8 mouse cellular contexts compared by ENCODE assay signal in the genomic region with DNA sequence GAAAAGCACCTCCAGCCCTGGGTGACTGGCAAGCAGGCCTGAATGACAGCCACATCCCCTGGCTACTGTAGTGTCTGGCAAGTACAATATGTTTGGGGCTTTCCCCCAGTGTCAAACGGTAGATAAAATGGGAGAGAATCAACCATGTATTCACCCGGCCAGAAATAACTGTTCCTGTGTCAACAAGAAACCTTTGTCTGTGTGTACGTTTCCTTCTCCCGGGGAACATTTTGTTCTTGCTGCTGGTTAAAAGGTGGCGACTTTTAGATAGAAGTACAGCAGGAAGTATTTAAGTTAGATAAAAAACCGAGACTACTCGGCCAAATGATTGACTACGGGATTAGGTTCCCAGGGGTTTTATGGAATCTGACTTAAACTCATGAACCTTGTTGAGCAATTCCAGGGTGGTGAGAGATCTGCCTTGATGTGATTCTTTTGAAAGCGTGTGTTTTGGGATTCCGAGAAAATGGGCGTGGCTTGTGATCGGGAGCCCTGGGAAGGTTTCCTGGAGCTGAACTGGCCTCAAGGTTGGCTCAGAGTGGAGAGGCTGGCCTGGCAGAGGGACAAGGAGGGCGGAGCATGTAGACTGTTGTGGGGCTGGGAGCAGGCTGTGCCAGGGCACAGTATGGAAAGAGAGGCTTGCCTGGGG. TPM values are rescaled to one million over a fixed set of nuclear protein-coding genes. Genes with fewer than 3 reads are reported as not detected.
DNase-seq lines count a peak whose midpoint lies in the region; ATAC-seq lines count a peak whose summit lies in the region.

No protein-coding gene starts in this region.

- H3K4me3 ChIP-seq in embryonic facial prominence, embryonic 15.5 days (replicated peaks), result peak overlapping the region; percentile 23
- peak overlapping the region; percentile 44 for H3K4me3 ChIP-seq in heart, embryonic 16.5 days (ENCODE audit: low read length)

- ATAC-seq in embryonic facial prominence, embryonic 15.5 days (ENCODE audit: insufficient number of reproducible peaks, low FRiP score, low TSS enrichment, low read depth), result peak; percentile 52; the same call in 1 of the 2 replicates
- peak; percentile 80 for ATAC-seq in heart, embryonic 16.5 days (replicated peaks; ENCODE audit: extremely low read depth, insufficient read depth, low FRiP score)

- peaks cover 35% of the 10 kb centered on the region for H3K4me1 ChIP-seq in embryonic facial prominence, embryonic 15.5 days
- H3K4me1 ChIP-seq in heart, embryonic 16.5 days (ENCODE audit: control insufficient read depth, insufficient read depth, low read length), result peaks cover 27% of the 10 kb centered on the region

- no peaks in the 10 kb centered on the region for H3K9me3 ChIP-seq in embryonic facial prominence, embryonic 15.5 days (replicated peaks)
- no peaks in the 10 kb centered on the region for H3K9me3 ChIP-seq in heart, embryonic 16.5 days (replicated peaks; ENCODE audit: control insufficient read depth, low read length)

- peak; percentile 27 for DNase-seq in layer of hippocampus, adult 11-12 months (ENCODE audit: low spot score)
- DNase-seq in layer of hippocampus, adult 9-11 months, result no peak
- peak; percentile 89 for DNase-seq in adrenal gland, postnatal 25 days
- DNase-seq in kidney, postnatal 25 days, result peak; percentile 85 to 90
- DNase-seq in lung, postnatal 4 days, result peak; percentile 88 to 91
- DNase-seq in yolk sac, embryonic 10.5 days (ENCODE audit: low spot score), result peak; percentile 78

- H3K9ac ChIP-seq in embryonic facial prominence, embryonic 15.5 days, result no peak overlapping the region
- peak overlapping the region; percentile 56 for H3K9ac ChIP-seq in heart, embryonic 16.5 days (ENCODE audit: low read length)

- H3K4me2 ChIP-seq in embryonic facial prominence, embryonic 15.5 days (replicated peaks), result peak overlapping the region; percentile 41
- peak overlapping the region; percentile 60 for H3K4me2 ChIP-seq in heart, embryonic 16.5 days (ENCODE audit: low read depth, low read length)

- no peaks in the 10 kb centered on the region for H3K27me3 ChIP-seq in embryonic facial prominence, embryonic 15.5 days
- no peaks in the 10 kb centered on the region for H3K27me3 ChIP-seq in heart, embryonic 16.5 days (ENCODE audit: control insufficient read depth, insufficient read depth, low read length)

- peak overlapping the region; percentile 44 for H3K27ac ChIP-seq in embryonic facial prominence, embryonic 15.5 days (replicated peaks)
- H3K27ac ChIP-seq in heart, embryonic 16.5 days (ENCODE audit: low read length), result peak overlapping the region; percentile 76

- WGBS in embryonic facial prominence, embryonic 15.5 days, result 14% methylated on average over 13 of the region's 13 CpGs
- 10% methylated on average over 13 of the region's 13 CpGs for WGBS in heart, embryonic 16.5 days

- H3K36me3 ChIP-seq in embryonic facial prominence, embryonic 15.5 days, result no peaks in the 10 kb centered on the region
- no peaks in the 10 kb centered on the region for H3K36me3 ChIP-seq in heart, embryonic 16.5 days (ENCODE audit: control insufficient read depth, insufficient read depth)

RNA-seq across cellular contexts. Expression of gene Nufip1, which starts 39.0 kb away (rescaled TPM):
- total RNA-seq in adrenal gland, postnatal 25 days (2021), result 8.1 and 8.6 TPM in 2 replicates
- 13.1 TPM in 2 replicates for polyA plus RNA-seq in embryonic facial prominence, embryonic 15.5 days (2015; fragmentation: Nextera tagmentation; extraction: Ambion mirVana)
- 8.4 and 8.9 TPM in 2 replicates for polyA plus RNA-seq in heart, embryonic 16.5 days (2015; fragmentation: Nextera tagmentation; extraction: Ambion mirVana)

RNA-seq across cellular contexts. Expression of gene Gpalpp1, which starts 39.1 kb away (rescaled TPM):
- 19.3 and 22.3 TPM in 2 replicates for total RNA-seq in adrenal gland, postnatal 25 days (2021)
- polyA plus RNA-seq in embryonic facial prominence, embryonic 15.5 days (2015; fragmentation: Nextera tagmentation; extraction: Ambion mirVana), result 11.9 and 12.7 TPM in 2 replicates
- polyA plus RNA-seq in heart, embryonic 16.5 days (2015; fragmentation: Nextera tagmentation; extraction: Ambion mirVana), result 9.4 and 9.8 TPM in 2 replicates
